Mouse (Mus musculus) stomach, embryonic 15.5 days (tissue): ENCODE data around the gene Gata5. TPM values are rescaled to one million over a fixed set of nuclear protein-coding genes. Genes with fewer than 3 reads are reported as not detected.

Experiments used
- ATAC-seq: fragments of 200-750 bp; cut with Nextera tagmentation; 2 replicates; pipeline ENCODE4 v1.8.0; 2017; ENCODE audit warnings: low read depth, moderate number of reproducible peaks, moderate TSS enrichment; ENCODE audit not compliant: insufficient read depth, low FRiP score
- H3K27ac ChIP-seq: fragments of 300-500 bp; sonication (generic); 2 replicates; pipeline ENCODE4 v1.5.1; 2015; ENCODE audit warnings: mild to moderate bottlenecking, inconsistent platforms
- H3K27me3 ChIP-seq: fragments of 300-500 bp; sonication (generic); replicated peaks from 2 replicates; pipeline ENCODE4 v1.6.1; 2015; ENCODE audit warnings: inconsistent platforms
- H3K36me3 ChIP-seq: fragments of 300-500 bp; sonication (generic); 2 replicates; pipeline ENCODE4 v1.6.1; 2015; ENCODE audit warnings: inconsistent platforms
- H3K4me1 ChIP-seq: fragments of 300-500 bp; sonication (generic); 2 replicates; pipeline ENCODE4 v1.6.1; 2015; ENCODE audit warnings: inconsistent platforms
- H3K4me2 ChIP-seq: fragments of 300-500 bp; sonication (generic); 2 replicates; pipeline ENCODE4 v1.6.1; 2015; ENCODE audit warnings: mild to moderate bottlenecking, inconsistent platforms
- H3K4me3 ChIP-seq: fragments of 300-500 bp; sonication (generic); replicated peaks from 2 replicates; pipeline ENCODE4 v1.5.1; 2015; ENCODE audit warnings: inconsistent platforms
- H3K9ac ChIP-seq: fragments of 300-500 bp; sonication (generic); 2 replicates; pipeline ENCODE4 v1.6.1; 2015; ENCODE audit warnings: inconsistent platforms
- H3K9me3 ChIP-seq: fragments of 300-500 bp; sonication (generic); 2 replicates; pipeline ENCODE4 v1.6.1; 2016; ENCODE audit warnings: inconsistent platforms
- WGBS: fragments of 180-500 bp; shearing (Covaris S2); methylation state at CpG from one replicate; pipeline ENCODE4 v1.1.7; 2015; 5-methylcytosine and 5-hydroxymethylcytosine counted together
- polyA plus RNA-seq: library from polyadenylated mRNA; unstranded; fragments of >200 nt; fragmentation: Nextera tagmentation; extraction: Ambion mirVana; gene quantifications from 2 replicates; pipeline ENCODE4 v1.2.1, GENCODE M21; 2015

Gene Gata5
- polyA plus RNA-seq, 1 experiment from 2014 or later, result 5.5 TPM

- H3K36me3 ChIP-seq, result no peaks in the 10 kb centered on the region
- no peaks in the 10 kb centered on the region for H3K9me3 ChIP-seq
- no peaks in the 10 kb centered on the region for H3K27me3 ChIP-seq
- 44% methylated on average over 16 of the region's 16 CpGs for WGBS
- peak within 1 kb of the TSS; percentile 92 for H3K27ac ChIP-seq
- peaks cover 14% of the 10 kb centered on the region; the same call in 1 of the 2 replicates for H3K4me1 ChIP-seq
- H3K9ac ChIP-seq, result no peak within 1 kb of the TSS
- peak within 1 kb of the TSS; percentile 33 for H3K4me3 ChIP-seq
- peak; percentile 81 for ATAC-seq
- H3K4me2 ChIP-seq, result peak within 1 kb of the TSS; percentile 52
Observed at GRCm38 (mm10) chr2:180289440-180290108, 44.9 kb downstream of the Gata5 start, which contains the start of gene Rbbp8nl. Gene Rbbp8nl, minus strand, starts transcription at chr2:180289879.

GRCm38 (mm10) chr2:180288966-180289365 is 45.5 kb downstream of the Gata5 start:
- Histone ChIP-seq H3K27me3 (no peaks in the 10 kb centered on the region), H3K9ac (no peak overlapping the region), H3K9me3 (no peaks in the 10 kb centered on the region), H3K36me3 (no peaks in the 10 kb centered on the region), H3K4me2 (peak overlapping the region; percentile 52), H3K4me1 (peaks cover 14% of the 10 kb centered on the region; the same call in 1 of the 2 replicates), H3K27ac (peak overlapping the region; percentile 92), H3K4me3 (peak overlapping the region; percentile 33)
- ATAC-seq, result no peak
- WGBS, result 37% methylated on average over 11 of the region's 11 CpGs

- no peak overlapping the region for H3K9ac ChIP-seq
- no peaks in the 10 kb centered on the region for H3K9me3 ChIP-seq
- no peak overlapping the region for H3K4me3 ChIP-seq
- no peaks in the 10 kb centered on the region for H3K36me3 ChIP-seq
- ATAC-seq, result no peak
- WGBS, result 87% methylated on average over 8 of the region's 8 CpGs
- no peak overlapping the region for H3K27ac ChIP-seq
- peaks cover 24% of the 10 kb centered on the region for H3K4me1 ChIP-seq
- H3K27me3 ChIP-seq, result no peaks in the 10 kb centered on the region
- H3K4me2 ChIP-seq, result no peak overlapping the region
Observed at GRCm38 (mm10) chr2:180279321-180279720, 55.2 kb downstream of the Gata5 start.

GRCm38 (mm10) chr2:180277773-180278320 is 56.7 kb downstream of the Gata5 start:
- Histone ChIP-seq H3K4me1 (peaks cover 30% of the 10 kb centered on the region), H3K4me3 (no peak overlapping the region), H3K27ac (peak overlapping the region; percentile 91), H3K27me3 (no peaks in the 10 kb centered on the region), H3K9me3 (no peaks in the 10 kb centered on the region), H3K4me2 (no peak overlapping the region), H3K9ac (no peak overlapping the region), H3K36me3 (no peaks in the 10 kb centered on the region)
- ATAC-seq, result no peak
- 58% methylated on average over 8 of the region's 8 CpGs for WGBS

- peak; percentile 55 for ATAC-seq
- no peaks in the 10 kb centered on the region for H3K27me3 ChIP-seq
- H3K9me3 ChIP-seq, result no peaks in the 10 kb centered on the region
- peak overlapping the region; percentile 30 for H3K4me2 ChIP-seq
- peak overlapping the region; percentile 91 for H3K27ac ChIP-seq
- WGBS, result 33% methylated on average over 8 of the region's 8 CpGs
- H3K4me1 ChIP-seq, result peaks cover 38% of the 10 kb centered on the region
- no peak overlapping the region for H3K9ac ChIP-seq
- H3K36me3 ChIP-seq, result no peaks in the 10 kb centered on the region
- no peak overlapping the region for H3K4me3 ChIP-seq
Observed at GRCm38 (mm10) chr2:180276851-180277259, 57.6 kb downstream of the Gata5 start.

GRCm38 (mm10) chr2:180276385-180276784 is 58.1 kb downstream of the Gata5 start:
- H3K4me2 ChIP-seq, result peak overlapping the region; percentile 30
- H3K27ac ChIP-seq, result peak overlapping the region; percentile 91
- H3K36me3 ChIP-seq, result no peaks in the 10 kb centered on the region
- H3K4me1 ChIP-seq, result peaks cover 42% of the 10 kb centered on the region
- no peak for ATAC-seq
- H3K4me3 ChIP-seq, result no peak overlapping the region
- no peaks in the 10 kb centered on the region for H3K9me3 ChIP-seq
- no peaks in the 10 kb centered on the region for H3K27me3 ChIP-seq
- WGBS, result 39% methylated on average over 4 of the region's 4 CpGs
- H3K9ac ChIP-seq, result no peak overlapping the region

- Histone ChIP-seq H3K9ac (no peak overlapping the region), H3K27ac (peak overlapping the region; percentile 91), H3K4me1 (peaks cover 47% of the 10 kb centered on the region)
Observed at GRCm38 (mm10) chr2:180275836-180276235, 58.7 kb downstream of the Gata5 start.

More at GRCm38 (mm10) chr2:180275836-180276235, 58.7 kb downstream of the Gata5 start:
- no peaks in the 10 kb centered on the region for H3K9me3 ChIP-seq
- H3K4me3 ChIP-seq, result no peak overlapping the region
- H3K36me3 ChIP-seq, result no peaks in the 10 kb centered on the region
- 2% methylated on average over 8 of the region's 8 CpGs for WGBS
- peak; percentile 41 for ATAC-seq
- no peaks in the 10 kb centered on the region for H3K27me3 ChIP-seq
- H3K4me2 ChIP-seq, result peak overlapping the region; percentile 30

Other genes with a start within 250 kb of the Gata5 start
- 0.08 and 0.18 TPM in 2 replicates for gene Hrh3, start 230.2 kb downstream of the Gata5 start, polyA plus RNA-seq
- 34.2 and 37.3 TPM in 2 replicates for gene Osbpl2, start 215.4 kb downstream of the Gata5 start, polyA plus RNA-seq
- 141 and 172 TPM in 2 replicates for gene Adrm1, start 163.2 kb downstream of the Gata5 start, polyA plus RNA-seq
- 45.6 and 47.5 TPM in 2 replicates for gene Lama5, start 108.8 kb downstream of the Gata5 start, polyA plus RNA-seq
- gene Rps21, start 77.3 kb downstream of the Gata5 start, polyA plus RNA-seq, result 516 and 531 TPM in 2 replicates
- gene Cables2, start 61.2 kb downstream of the Gata5 start, polyA plus RNA-seq, result 14.5 and 15.2 TPM in 2 replicates
- gene Rbbp8nl, start 44.8 kb downstream of the Gata5 start, polyA plus RNA-seq, result 3.1 and 3.4 TPM in 2 replicates
- gene Slco4a1, start 121.5 kb upstream of the Gata5 start, polyA plus RNA-seq, result 3.1 and 4.0 TPM in 2 replicates
- gene Ntsr1, start 165.3 kb upstream of the Gata5 start, polyA plus RNA-seq, result 0.89 and 1.3 TPM in 2 replicates
- gene Mrgbp, start 246.6 kb upstream of the Gata5 start, polyA plus RNA-seq, result 25.5 and 25.6 TPM in 2 replicates